Mouse (Mus musculus): ENCODE measurements at regions not wholly inside any gene's neighbourhood (a gene's known extent, or its start where the extent isn't known, plus 50 kb on each side); places are given as distances from the start of the nearest gene placed in this dataset.

DNA sequence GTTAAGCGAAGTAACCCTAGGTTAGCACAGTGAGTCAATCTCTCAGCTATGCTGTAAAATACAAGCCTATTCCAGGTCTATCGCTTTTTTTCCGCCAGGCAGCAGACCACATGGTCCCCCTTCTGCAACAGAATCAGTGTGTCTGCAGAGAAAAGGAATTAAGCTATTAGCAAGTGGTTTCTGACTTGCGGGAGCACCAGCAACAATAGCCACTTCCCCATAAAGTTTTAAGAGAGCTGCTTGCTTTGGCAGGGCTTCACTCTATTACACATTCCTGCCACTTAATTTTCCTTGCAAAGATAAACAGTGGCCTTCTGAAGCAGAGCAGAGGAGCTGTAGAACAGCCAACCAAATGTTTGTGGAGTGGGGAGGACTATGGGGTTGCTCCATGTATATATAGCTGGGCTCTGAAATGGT lies 59.8 kb upstream of the Osmr start:
- DNase-seq (ENCODE audit: low spot score in 2 of 2) = no peak

- no peak for DNase-seq (ENCODE audit: low spot score in 2 of 2)
Observed at GRCm38 (mm10) chr15:6941491-6941890, 66.7 kb upstream of the Osmr start.

DNA sequence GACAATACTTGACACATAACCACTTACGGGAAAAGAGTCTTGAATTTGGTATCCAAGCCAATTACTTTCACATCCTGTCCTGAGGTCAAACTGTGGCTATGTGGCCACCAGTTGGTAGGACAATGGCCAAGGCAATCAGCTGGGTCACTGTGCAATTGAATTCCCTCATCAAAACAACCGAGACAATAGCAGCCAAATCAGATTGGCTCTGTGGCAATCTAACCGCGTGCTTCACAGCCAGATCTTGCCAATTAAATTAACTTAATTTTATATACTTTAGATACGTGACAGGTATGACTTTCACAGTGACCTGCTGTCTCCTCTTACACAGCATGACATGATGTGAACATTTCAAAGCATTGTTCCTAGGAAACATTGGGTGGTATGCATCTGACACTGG lies 74.5 kb upstream of the Osmr start:
- no peak for DNase-seq (ENCODE audit: low spot score in 2 of 2)

DNA sequence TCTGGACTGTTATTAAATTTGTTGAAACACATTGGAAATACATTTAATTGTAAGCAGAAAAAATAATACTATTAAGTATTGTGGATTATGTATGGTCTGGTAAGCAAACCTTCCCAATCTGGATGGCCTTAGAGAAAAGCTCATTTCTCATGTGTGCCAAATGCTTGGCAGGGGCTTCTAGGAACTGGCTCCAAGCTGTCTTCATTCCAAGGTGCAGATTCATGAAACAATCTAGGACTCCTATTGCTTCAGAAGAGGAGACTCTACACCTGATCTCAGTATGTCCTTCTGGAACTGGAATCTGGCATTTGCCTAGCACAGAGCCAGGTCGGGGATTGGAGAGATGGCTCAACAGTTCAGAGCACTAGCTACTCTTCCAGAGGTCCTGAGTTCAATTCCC lies 74.9 kb upstream of the Osmr start:
- no peak for DNase-seq (ENCODE audit: low spot score in 2 of 2)

- DNase-seq (ENCODE audit: low spot score in 2 of 2) = no peak
Observed at GRCm38 (mm10) chr15:6950503-6950902, 75.7 kb upstream of the Osmr start.

- peak in 1 of 2 experiments; percentile 24 for DNase-seq (ENCODE audit: low spot score in 2 of 2)
Observed at GRCm38 (mm10) chr15:6953556-6953955, 78.8 kb upstream of the Osmr start.

DNA sequence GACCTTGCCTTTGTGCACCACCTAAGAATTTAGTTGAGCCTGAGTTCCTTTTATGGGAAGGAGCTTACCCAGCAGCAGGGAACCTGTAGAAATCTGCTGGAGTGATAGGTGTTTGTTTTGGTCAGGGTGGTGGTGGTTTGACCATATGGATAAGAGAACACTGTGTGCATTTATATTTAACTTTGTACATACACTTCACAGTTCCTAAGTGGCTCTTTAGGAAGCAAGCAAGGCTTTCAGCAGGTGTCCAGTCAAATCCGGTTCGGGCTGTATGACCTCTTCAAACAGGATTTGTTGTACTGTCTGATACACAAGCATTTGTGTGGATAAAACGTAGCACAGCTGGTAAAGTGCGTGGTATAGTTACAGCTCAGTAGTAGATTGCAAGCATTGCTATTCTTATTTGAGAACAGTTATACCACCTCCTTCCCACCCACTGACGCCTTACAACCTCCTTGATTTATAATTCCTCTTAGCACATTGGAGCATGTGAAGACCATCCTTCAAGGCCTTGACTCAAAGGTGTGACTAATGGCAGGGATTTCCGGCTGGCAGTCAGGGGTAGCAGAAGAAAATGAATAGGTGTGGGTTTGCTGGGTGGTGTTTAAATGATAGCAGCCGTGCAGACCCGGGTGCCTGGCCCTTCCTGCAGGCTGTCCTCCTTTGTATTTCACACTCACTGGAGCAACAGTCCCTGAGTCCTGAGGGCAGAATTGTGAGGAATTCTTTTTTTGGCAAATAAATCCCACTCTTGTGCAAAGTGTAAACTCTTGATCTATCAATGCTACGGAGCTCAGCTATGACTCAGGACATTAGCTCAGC lies 79.4 kb upstream of the Osmr start:
- no peak for DNase-seq (ENCODE audit: low spot score in 2 of 2)

- no peak for DNase-seq (ENCODE audit: low spot score in 2 of 2)
Observed at GRCm38 (mm10) chr15:6959911-6960310, 85.1 kb upstream of the Osmr start.

DNA sequence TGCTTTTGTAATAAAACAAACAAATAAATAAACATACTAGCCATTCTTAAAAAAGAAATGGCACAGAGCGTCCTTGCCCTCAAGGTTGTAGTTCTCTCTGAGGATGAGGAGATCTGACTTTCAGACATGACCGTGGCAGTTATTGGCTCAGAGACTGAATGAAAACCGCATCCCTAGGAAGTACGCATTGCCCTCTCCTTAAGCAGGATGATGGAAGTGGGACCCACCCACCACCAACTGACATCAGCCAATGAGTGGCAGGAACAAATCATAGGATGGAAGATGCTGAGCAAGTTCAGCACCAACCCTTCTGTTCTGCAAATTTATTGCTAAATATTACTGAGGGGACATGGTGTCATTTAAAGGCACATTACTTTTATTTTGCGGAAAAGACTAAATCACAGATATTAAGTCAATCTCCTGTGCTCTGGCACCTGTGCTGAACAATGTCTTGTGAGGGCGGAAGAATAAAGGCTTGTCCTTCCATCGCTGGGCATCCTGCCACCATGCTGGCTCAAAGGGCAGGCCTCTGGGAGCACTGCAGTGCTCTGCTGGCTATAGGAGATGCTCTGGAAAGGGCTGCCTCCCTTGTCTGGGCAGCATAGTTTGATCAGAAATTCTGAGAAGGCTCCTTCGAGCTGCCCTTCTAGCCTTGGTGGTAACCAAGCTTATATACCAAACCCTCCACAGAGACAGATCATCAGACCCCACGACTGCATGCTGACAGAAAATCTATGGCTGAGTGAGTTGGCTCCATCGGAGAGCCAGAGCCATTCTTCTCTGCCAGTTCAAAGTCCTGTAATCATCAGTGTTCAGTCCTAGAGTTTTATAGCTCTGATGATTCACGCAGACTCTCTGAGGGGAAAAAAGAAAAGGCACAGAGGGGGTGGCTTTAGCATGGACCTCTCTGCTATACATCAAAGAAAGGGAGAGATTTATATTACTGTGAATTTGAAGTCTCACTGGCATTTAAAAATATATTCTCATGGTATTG lies 86.3 kb upstream of the Osmr start:
- DNase-seq (ENCODE audit: low spot score in 2 of 2) = peak in 1 of 2 experiments; percentile 28

GRCm38 (mm10) chr15:6964635-6965034 lies 89.9 kb upstream of the Osmr start:
- no peak for DNase-seq (ENCODE audit: low spot score in 2 of 2)

- no peak for DNase-seq (ENCODE audit: low spot score in 2 of 2)
Observed at GRCm38 (mm10) chr15:6965446-6965845, 90.7 kb upstream of the Osmr start.

- no peak for DNase-seq (ENCODE audit: low spot score in 2 of 2)
Observed at GRCm38 (mm10) chr15:6974410-6974809, 99.6 kb upstream of the Osmr start.

GRCm38 (mm10) chr15:6981430-6981829 lies 106.7 kb upstream of the Osmr start:
- DNase-seq (ENCODE audit: low spot score in 2 of 2) = no peak

DNA sequence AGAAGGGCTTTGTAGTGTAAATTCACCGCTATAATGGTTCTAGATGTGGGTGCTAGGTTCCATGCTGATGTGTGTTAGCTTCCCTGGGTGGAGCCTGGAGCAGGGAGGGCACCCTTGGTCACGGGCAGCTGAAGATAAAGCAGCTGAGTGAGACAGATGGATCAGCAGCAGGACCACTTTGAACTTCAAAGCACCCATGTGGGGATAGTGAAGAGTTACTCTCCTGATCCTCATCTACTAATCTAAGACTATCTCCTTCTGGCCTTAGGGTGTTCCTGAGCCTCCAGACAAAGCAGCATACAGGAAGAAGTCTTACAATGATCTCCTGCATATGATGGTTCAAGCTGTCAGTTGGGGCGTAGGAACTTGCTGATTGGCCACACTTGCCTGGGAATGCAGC lies 107.1 kb upstream of the Lifr start:
- no peak for DNase-seq (ENCODE audit: low spot score in 2 of 2)

DNA sequence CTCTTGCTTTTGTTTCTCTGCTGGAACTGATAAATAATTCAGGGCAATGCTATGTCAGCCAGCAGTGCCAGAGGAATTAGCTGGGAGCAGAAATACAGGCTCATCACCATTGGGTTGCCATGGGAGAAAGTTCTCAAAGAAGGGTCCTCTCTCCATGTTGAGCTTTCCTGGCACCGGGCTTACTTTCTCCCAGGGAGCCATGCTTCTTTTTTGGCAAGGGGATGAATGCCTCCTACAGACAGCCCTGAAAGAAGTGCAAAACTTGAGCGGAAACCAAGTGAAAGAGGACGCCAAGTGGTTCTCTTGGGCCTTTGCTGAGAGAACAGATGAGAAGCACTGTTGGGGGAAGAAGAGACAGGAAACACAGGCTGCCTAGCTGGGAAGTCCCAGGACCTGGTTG lies 102.2 kb upstream of the Lifr start:
- DNase-seq (ENCODE audit: low spot score in 2 of 2) = peak; percentile 86 to 90

DNA sequence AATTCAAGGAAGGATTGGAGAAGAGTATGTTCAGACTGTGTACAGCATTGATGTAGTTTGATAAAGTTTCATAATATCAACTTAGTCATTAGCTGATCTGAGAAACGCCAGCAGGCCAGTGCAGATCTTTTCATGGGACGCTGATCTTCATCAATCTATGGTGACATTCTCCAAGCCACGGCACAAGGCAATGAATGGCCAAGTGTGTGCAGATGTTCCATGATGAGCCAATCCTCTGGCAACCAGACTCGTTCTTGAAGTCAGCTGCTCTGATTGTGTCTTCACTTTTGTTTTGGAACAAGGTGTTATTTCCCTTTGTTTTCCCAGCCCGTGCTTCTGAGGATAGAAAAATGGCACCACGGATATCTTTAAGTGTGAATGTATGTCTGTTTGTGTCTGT lies 101.3 kb upstream of the Lifr start:
- no peak for DNase-seq (ENCODE audit: low spot score in 2 of 2)

- no peak for DNase-seq (ENCODE audit: low spot score in 2 of 2)
Observed at GRCm38 (mm10) chr15:6993226-6993625, 97.2 kb upstream of the Lifr start.

- DNase-seq (ENCODE audit: low spot score in 2 of 2) = no peak
Observed at GRCm38 (mm10) chr15:6995246-6995645, 95.2 kb upstream of the Lifr start.

- DNase-seq (ENCODE audit: low spot score in 2 of 2) = no peak
Observed at GRCm38 (mm10) chr15:6997871-6998270, 92.5 kb upstream of the Lifr start.

GRCm38 (mm10) chr15:6998576-6999070 lies 91.8 kb upstream of the Lifr start:
- no peak for DNase-seq (ENCODE audit: low spot score in 2 of 2)

DNA sequence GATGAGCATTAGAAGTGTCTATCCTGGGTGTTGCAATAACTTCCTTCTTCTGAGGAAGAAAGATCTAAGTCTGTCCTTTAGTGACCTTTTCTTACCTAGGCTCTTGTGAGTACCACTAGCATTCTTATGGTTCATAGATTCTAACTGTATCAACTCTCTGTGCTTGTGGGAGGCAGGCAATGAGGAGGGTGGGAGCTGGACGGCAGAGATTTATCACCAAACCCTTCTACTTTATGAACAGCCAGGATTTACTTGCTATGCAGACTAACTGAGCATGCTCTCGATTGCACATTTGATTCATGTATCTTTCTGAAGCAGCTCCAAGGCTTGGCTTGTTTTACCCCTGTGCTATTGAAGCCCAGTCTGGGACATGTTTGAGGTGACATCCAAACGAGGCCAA lies 90.7 kb upstream of the Lifr start:
- no peak for DNase-seq (ENCODE audit: low spot score in 2 of 2)

- DNase-seq (ENCODE audit: low spot score in 2 of 2) = no peak
Observed at GRCm38 (mm10) chr15:7002226-7002625, 88.2 kb upstream of the Lifr start.

DNA sequence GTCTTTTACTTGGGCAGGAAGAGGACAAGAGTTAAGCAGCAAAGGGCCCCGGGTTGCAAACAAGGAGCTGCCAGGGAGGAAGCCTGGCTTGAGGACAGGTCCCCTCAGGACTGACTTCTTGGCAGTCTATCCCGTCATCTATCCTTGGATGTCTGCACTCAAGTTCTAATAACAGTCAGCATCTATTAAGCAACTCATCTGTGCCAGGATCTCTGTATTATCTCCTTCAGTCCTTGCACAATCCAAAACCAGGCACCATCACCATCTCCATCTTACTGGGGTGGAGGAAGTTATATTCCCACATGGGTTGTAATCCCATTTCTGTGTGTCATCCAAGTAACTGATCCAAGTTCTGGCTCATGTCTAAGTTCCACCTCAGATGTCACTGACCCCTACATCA lies 87.1 kb upstream of the Lifr start:
- DNase-seq (ENCODE audit: low spot score in 2 of 2) = no peak
